In genomic region chr3:21263317-21263716, GRCm38 (mm10) we compare ENCODE assay signal across 12 mouse cellular contexts.
"Had no signal": no experiment of that assay in that cellular context is flagged by ENCODE, and none has a peak within 500 bp of the region (broad histone marks: within the 10 kb centered on the region; RNA-seq: fewer than 3 reads in every experiment).

No protein-coding gene starts in this region.

- H3K4me1 ChIP-seq: limb, embryonic 12.5 days; liver, embryonic 13.5 days; neural tube, embryonic 15.5 days had no signal

- H3K27me3 ChIP-seq: limb, embryonic 12.5 days; liver, embryonic 13.5 days; neural tube, embryonic 15.5 days had no signal

- H3K9me3 ChIP-seq: limb, embryonic 12.5 days; liver, embryonic 13.5 days; neural tube, embryonic 15.5 days had no signal

- H3K27ac ChIP-seq: left cerebral cortex, adult 2 months; limb, embryonic 12.5 days; liver, embryonic 13.5 days; neural tube, embryonic 15.5 days; stomach, postnatal 0 days had no signal

- H3K36me3 ChIP-seq: limb, embryonic 12.5 days; liver, embryonic 13.5 days; neural tube, embryonic 15.5 days had no signal

- DNase-seq: kidney, postnatal 14 days; liver; liver, embryonic 13.5 days; lung, adult 18-20 months; midbrain, embryonic 14.5 days; right cerebral cortex, adult 18-20 months; thymus, postnatal 4 days had no signal

- H3K4me3 ChIP-seq: left cerebral cortex, adult 2 months; limb, embryonic 12.5 days; liver, embryonic 13.5 days; myocyte; neural tube, embryonic 15.5 days had no signal

- H3K9ac ChIP-seq: limb, embryonic 12.5 days; liver, embryonic 13.5 days; neural tube, embryonic 15.5 days had no signal

- H3K4me2 ChIP-seq: limb, embryonic 12.5 days; liver, embryonic 13.5 days; neural tube, embryonic 15.5 days had no signal
